Mouse (Mus musculus): Measurements from ENCODE around the gene Stk39. TPM values are rescaled to one million over a fixed set of nuclear protein-coding genes. Genes with fewer than 3 reads are reported as not detected.

Gene Stk39
- polyA plus RNA-seq (2016; fragmentation: Nextera tagmentation; extraction: Ambion mirVana): 75.5 and 77.2 TPM in 2 replicates

- no peaks in the 10 kb centered on the region for H3K36me3 ChIP-seq
- peak within 1 kb of the TSS; percentile 98 for H3K27ac ChIP-seq (ENCODE audit: poor library complexity, severe bottlenecking)
- H3K4me1 ChIP-seq (replicated peaks): peaks cover 27% of the 10 kb centered on the region
- WGBS: under 1% methylated on average over 77 of the region's 99 CpGs
- peak within 1 kb of the TSS; percentile 99 for H3K9ac ChIP-seq
- H3K9me3 ChIP-seq (replicated peaks): no peaks in the 10 kb centered on the region
- ATAC-seq (ENCODE audit: insufficient number of reproducible peaks, low FRiP score): peak; percentile 84
- peak within 1 kb of the TSS; percentile 74 for H3K4me2 ChIP-seq
- H3K27me3 ChIP-seq (replicated peaks): no peaks in the 10 kb centered on the region
- H3K4me3 ChIP-seq: peak within 1 kb of the TSS; percentile 98
Observed at GRCm38 (mm10) chr2:68471759-68472550, at the start of gene Stk39. Gene Stk39 (minus strand): TSS chr2:68472268.

DNA sequence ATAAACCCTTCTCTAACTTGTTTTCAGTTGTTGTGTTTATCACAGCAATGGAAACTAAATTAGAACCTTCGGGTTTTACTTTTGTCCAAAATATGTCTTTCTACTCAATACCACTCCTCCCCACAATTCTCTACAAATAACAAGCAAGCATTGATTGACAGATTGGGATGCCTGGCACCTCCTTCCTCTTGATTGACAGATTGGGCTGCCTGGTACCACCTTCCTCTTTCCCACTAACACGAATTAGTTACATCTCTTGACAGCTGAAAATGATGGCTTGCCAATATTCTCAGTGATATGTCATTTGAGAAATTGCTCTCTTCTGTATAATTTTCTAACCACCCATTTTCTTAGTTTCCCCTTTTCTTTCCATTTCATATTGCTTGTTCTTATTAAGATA lies 43.3 kb upstream of the Stk39 start:
- no peaks in the 10 kb centered on the region for H3K36me3 ChIP-seq
- no peak overlapping the region for H3K4me3 ChIP-seq
- H3K27me3 ChIP-seq (replicated peaks): no peaks in the 10 kb centered on the region
- H3K27ac ChIP-seq (ENCODE audit: poor library complexity, severe bottlenecking): no peak overlapping the region
- no peak overlapping the region for H3K4me2 ChIP-seq
- H3K9ac ChIP-seq: no peak overlapping the region
- H3K4me1 ChIP-seq (replicated peaks): no peaks in the 10 kb centered on the region
- H3K9me3 ChIP-seq (replicated peaks): no peaks in the 10 kb centered on the region
- WGBS: 65% methylated on average over 2 of the region's 2 CpGs
- no peak for ATAC-seq (ENCODE audit: insufficient number of reproducible peaks, low FRiP score)

- no peaks in the 10 kb centered on the region for H3K9me3 ChIP-seq (replicated peaks)
Observed at GRCm38 (mm10) chr2:68503202-68503601, 31.1 kb upstream of the Stk39 start.

GRCm38 (mm10) chr2:68502734-68503133 lies 30.7 kb upstream of the Stk39 start:
- H3K27me3 ChIP-seq (replicated peaks): no peaks in the 10 kb centered on the region
- H3K4me2 ChIP-seq: no peak overlapping the region
- no peak overlapping the region for H3K4me3 ChIP-seq
- WGBS: 80% methylated on average over 4 of the region's 4 CpGs
- H3K27ac ChIP-seq (ENCODE audit: poor library complexity, severe bottlenecking): no peak overlapping the region
- no peaks in the 10 kb centered on the region for H3K9me3 ChIP-seq (replicated peaks)
- H3K36me3 ChIP-seq: no peaks in the 10 kb centered on the region
- no peak for ATAC-seq (ENCODE audit: insufficient number of reproducible peaks, low FRiP score)
- no peaks in the 10 kb centered on the region for H3K4me1 ChIP-seq (replicated peaks)
- no peak overlapping the region for H3K9ac ChIP-seq

More at GRCm38 (mm10) chr2:68503202-68503601, 31.1 kb upstream of the Stk39 start:
- WGBS: 81% methylated on average over 2 of the region's 2 CpGs
- H3K27me3 ChIP-seq (replicated peaks): no peaks in the 10 kb centered on the region
- H3K9ac ChIP-seq: no peak overlapping the region
- H3K4me1 ChIP-seq (replicated peaks): no peaks in the 10 kb centered on the region
- H3K36me3 ChIP-seq: no peaks in the 10 kb centered on the region
- ATAC-seq (ENCODE audit: insufficient number of reproducible peaks, low FRiP score): no peak
- H3K4me2 ChIP-seq: no peak overlapping the region
- H3K4me3 ChIP-seq: no peak overlapping the region
- no peak overlapping the region for H3K27ac ChIP-seq (ENCODE audit: poor library complexity, severe bottlenecking)

DNA sequence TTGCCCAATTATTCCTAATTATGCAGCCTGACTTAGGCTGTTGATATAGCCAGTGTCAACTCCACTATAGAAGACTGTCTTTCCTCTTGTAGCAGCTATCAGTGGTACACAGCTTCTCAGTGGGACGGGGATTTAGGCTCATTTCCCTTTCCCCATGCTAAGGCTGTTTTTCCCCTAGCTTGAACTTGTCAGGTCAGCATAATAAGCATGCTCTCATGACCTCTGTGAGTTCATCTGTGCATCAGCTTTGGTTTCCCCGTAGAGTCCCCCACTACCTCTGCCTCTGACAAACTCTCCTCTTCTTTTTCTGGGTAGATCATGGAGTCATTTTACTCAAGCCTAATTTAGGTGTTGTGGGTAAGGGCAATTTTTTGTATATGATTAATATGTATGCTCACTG lies 30.2 kb upstream of the Stk39 start:
- Histone ChIP-seq H3K27me3 (replicated peaks) (no peaks in the 10 kb centered on the region), H3K36me3 (no peaks in the 10 kb centered on the region), H3K9me3 (replicated peaks) (no peaks in the 10 kb centered on the region), H3K4me2 (no peak overlapping the region), H3K4me1 (replicated peaks) (no peaks in the 10 kb centered on the region), H3K4me3 (no peak overlapping the region), H3K27ac (ENCODE audit: poor library complexity, severe bottlenecking) (no peak overlapping the region), H3K9ac (no peak overlapping the region)
- no peak for ATAC-seq (ENCODE audit: insufficient number of reproducible peaks, low FRiP score)
- 61% methylated on average over 2 of the region's 2 CpGs for WGBS

DNA sequence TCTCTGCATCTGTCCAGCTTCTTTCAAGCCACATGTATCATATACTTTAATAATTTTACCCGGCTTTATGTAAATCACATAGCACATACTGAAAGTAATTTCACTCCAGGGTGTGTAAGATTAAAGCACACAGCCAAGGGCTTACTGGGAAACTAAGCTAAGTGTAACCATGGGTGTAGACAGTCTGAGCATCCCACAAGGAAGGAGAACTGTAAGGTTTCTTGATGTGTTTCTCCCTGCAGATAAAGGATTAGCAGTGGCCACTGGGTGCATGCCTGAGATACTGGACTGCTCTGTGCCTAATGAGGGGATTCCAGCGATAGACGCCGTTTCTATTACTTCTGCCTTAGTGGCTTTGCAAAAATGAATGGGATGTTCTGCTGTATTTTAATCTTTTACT lies 14.2 kb upstream of the Stk39 start:
- H3K4me3 ChIP-seq: no peak overlapping the region
- H3K27me3 ChIP-seq (replicated peaks): no peaks in the 10 kb centered on the region
- no peak for ATAC-seq (ENCODE audit: insufficient number of reproducible peaks, low FRiP score)
- H3K27ac ChIP-seq (ENCODE audit: poor library complexity, severe bottlenecking): no peak overlapping the region
- no peaks in the 10 kb centered on the region for H3K36me3 ChIP-seq
- H3K9ac ChIP-seq: no peak overlapping the region
- WGBS: 71% methylated on average over 4 of the region's 4 CpGs
- H3K4me1 ChIP-seq (replicated peaks): no peaks in the 10 kb centered on the region
- H3K4me2 ChIP-seq: no peak overlapping the region
- H3K9me3 ChIP-seq (replicated peaks): no peaks in the 10 kb centered on the region

DNA sequence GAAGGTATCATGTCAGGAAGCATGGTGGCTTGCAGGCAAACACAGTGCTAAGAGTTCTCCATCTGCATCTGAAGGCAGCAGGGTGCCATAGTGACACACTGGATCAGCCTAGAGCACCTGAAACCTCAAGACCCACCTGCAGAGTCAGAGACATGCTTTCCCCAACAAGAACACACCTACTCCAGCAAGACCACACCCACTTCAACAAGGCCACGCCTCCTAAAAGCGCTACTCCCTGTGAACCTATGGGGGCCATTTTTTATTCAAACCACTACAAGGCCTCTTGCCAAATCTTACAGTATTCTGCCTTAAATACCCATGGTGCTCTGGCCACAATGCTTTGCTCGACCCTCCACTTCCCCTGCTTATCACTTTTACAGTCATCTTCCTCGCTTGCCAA lies 13.1 kb upstream of the Stk39 start:
- Histone ChIP-seq H3K4me1 (replicated peaks) (no peaks in the 10 kb centered on the region), H3K27ac (ENCODE audit: poor library complexity, severe bottlenecking) (no peak overlapping the region), H3K36me3 (no peaks in the 10 kb centered on the region), H3K27me3 (replicated peaks) (no peaks in the 10 kb centered on the region), H3K9ac (no peak overlapping the region), H3K4me3 (no peak overlapping the region), H3K4me2 (no peak overlapping the region), H3K9me3 (replicated peaks) (no peaks in the 10 kb centered on the region)
- ATAC-seq (ENCODE audit: insufficient number of reproducible peaks, low FRiP score): no peak
- 29% methylated on average over 4 of the region's 4 CpGs for WGBS

- Histone ChIP-seq H3K9me3 (replicated peaks) (no peaks in the 10 kb centered on the region), H3K27me3 (replicated peaks) (no peaks in the 10 kb centered on the region), H3K27ac (ENCODE audit: poor library complexity, severe bottlenecking) (no peak overlapping the region), H3K4me3 (no peak overlapping the region), H3K36me3 (no peaks in the 10 kb centered on the region), H3K9ac (no peak overlapping the region), H3K4me2 (no peak overlapping the region), H3K4me1 (replicated peaks) (no peaks in the 10 kb centered on the region)
- 92% methylated on average over 5 of the region's 5 CpGs for WGBS
- no peak for ATAC-seq (ENCODE audit: insufficient number of reproducible peaks, low FRiP score)
Observed at GRCm38 (mm10) chr2:68482896-68483295, 10.8 kb upstream of the Stk39 start.

- 81% methylated on average over 10 of the region's 10 CpGs for WGBS
- Histone ChIP-seq H3K27ac (ENCODE audit: poor library complexity, severe bottlenecking) (no peak overlapping the region), H3K4me2 (no peak overlapping the region), H3K9me3 (replicated peaks) (no peaks in the 10 kb centered on the region), H3K9ac (no peak overlapping the region), H3K36me3 (no peaks in the 10 kb centered on the region), H3K4me3 (no peak overlapping the region), H3K4me1 (replicated peaks) (no peaks in the 10 kb centered on the region), H3K27me3 (replicated peaks) (no peaks in the 10 kb centered on the region)
- no peak for ATAC-seq (ENCODE audit: insufficient number of reproducible peaks, low FRiP score)
Observed at GRCm38 (mm10) chr2:68479823-68480222, 7.8 kb upstream of the Stk39 start.

DNA sequence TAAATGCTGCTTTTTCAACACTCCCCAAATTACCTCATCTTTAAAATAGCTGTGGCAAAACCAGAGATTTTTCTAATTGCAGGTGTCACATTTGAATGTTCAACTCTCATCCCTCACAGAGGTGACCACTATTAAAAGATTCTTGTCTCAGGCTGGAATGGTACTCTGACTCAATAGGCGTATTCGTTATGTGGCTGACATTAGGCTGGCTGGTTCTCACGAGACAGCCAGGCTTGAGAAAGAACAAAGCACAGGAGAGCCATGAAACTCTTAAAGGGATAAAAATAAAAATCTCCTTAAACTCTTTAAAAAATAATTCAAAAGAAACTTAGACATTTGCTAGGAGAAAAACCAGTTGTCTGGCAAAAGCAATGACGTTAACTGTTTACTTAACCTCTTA lies 853 bp upstream of the Stk39 start:
- Histone ChIP-seq H3K9me3 (replicated peaks) (no peaks in the 10 kb centered on the region), H3K9ac (peak overlapping the region; percentile 99; the same call in 1 of the 2 replicates), H3K27ac (ENCODE audit: poor library complexity, severe bottlenecking) (no peak overlapping the region), H3K4me1 (replicated peaks) (peaks cover 17% of the 10 kb centered on the region), H3K36me3 (no peaks in the 10 kb centered on the region), H3K4me3 (peak overlapping the region; percentile 98), H3K4me2 (peak overlapping the region; percentile 74; the same call in 1 of the 2 replicates), H3K27me3 (replicated peaks) (no peaks in the 10 kb centered on the region)
- ATAC-seq (ENCODE audit: insufficient number of reproducible peaks, low FRiP score): no peak
- 50% methylated on average over 4 of the region's 4 CpGs for WGBS

DNA sequence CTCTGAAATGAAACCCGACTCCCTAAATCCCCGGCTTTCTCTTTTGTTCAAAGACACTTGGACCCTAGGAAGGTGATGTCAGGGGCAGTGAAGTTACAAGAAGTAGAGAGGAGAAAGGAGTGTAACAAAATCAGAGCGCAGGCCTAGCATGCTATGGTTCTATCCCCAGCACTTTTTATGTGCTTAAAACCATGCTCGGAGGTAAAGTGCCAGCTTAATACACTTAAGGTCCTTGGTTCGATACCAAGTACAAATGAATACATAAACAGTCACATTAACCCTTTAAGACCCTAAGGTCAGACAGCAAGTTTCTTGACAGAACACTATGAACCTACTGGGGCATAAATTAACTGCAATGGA lies 463 bp upstream of the Stk39 start:
- Histone ChIP-seq H3K36me3 (no peaks in the 10 kb centered on the region), H3K4me1 (replicated peaks) (peaks cover 21% of the 10 kb centered on the region), H3K27ac (ENCODE audit: poor library complexity, severe bottlenecking) (peak overlapping the region; percentile 98), H3K9me3 (replicated peaks) (no peaks in the 10 kb centered on the region), H3K27me3 (replicated peaks) (no peaks in the 10 kb centered on the region), H3K9ac (peak overlapping the region; percentile 99), H3K4me2 (peak overlapping the region; percentile 74), H3K4me3 (peak overlapping the region; percentile 98)
- 5% methylated on average over 5 of the region's 5 CpGs for WGBS
- ATAC-seq (ENCODE audit: insufficient number of reproducible peaks, low FRiP score): no peak

Measured in heart, embryonic 12.5 days (tissue).